Mouse (Mus musculus) hindlimb bud, embryonic 11.5 days (tissue): ENCODE data around the gene Prss48.

Source experiments
- DNase-seq: peaks from one replicate; pipeline ENCODE4 v3.0.0-alpha.2; 2012; ENCODE audit warnings: low read depth, low spot score; ENCODE audit errors: extremely low spot score

The Prss48 gene

DNA sequence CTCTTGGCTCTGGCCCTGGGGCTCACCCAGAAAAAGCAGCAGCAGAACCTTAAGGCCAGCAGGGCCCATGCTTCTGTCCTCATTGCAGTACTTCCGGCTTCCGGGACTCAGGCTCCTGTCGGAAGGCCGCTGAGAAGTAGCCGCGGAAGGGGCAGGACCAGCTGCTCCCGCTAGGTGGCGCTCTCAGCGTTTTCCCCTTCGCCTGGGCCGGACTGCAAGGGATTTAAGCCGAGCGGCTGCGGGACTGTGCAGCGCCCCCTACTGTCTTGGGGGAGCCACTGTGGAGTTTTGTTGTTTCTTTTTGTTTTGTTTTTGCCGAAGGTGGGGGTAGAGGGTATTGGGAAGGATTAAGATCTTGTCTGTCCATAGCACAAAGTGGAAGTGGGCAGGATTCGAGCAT is at the start of gene Prss48:
Gene Prss48, minus strand, starts transcription at position 69 of the 400 bp plus-strand sequence.
- DNase-seq, result no peak

DNA sequence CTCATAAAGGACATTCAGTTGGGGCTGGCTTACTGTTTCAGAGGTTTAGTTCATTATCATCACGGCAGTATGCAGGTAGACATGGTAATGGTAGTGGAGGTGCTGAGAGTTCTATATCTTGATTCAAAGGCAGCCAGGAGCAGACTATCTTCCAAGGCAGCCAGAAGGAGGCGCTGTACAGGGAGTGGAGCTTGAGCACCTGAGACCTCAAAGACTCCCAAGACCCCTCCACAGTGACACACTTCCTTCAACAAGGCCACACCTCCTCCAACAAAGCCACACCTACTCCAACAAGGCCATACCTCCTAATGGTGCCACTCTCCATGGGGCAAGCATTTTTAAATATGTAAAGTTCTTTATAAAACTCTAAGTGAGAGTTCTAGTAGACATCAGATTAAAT is 46.8 kb upstream of the Prss48 start:
- no peak for DNase-seq

DNA sequence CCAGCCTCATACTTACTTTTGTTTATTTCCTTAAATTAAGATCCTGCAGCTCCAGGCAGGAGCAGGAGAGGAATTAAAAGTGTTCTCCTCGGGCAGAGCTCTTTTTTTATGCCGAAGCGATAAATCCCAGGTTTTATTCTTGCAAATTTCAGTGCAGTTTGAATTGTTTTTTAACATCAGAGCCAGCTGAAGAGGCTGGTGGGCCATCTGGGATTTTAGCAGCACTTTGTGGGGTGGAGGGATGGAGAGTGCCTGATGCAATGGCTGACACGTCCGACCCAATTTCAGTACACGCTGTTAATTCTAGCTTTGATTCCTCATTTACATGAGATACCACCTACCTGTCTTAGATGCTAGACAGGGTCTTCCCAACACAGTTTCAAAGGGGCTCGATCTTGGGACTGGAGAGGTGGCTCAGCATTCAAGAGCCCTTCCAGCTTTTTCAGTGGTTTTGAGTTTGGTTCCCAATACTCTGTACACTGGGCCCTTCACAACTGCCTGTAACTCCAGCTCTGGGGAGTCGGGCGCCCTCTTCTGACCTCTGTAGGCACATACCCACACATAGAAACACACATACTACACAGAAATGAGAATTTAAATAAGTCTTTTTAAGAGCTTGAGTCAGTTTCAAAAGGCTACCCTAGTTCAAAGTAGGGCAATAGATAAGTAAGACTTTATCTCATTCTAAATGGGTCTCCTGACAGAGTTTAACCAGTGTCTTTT is 45.6 kb upstream of the Prss48 start:
- DNase-seq, result no peak

DNA sequence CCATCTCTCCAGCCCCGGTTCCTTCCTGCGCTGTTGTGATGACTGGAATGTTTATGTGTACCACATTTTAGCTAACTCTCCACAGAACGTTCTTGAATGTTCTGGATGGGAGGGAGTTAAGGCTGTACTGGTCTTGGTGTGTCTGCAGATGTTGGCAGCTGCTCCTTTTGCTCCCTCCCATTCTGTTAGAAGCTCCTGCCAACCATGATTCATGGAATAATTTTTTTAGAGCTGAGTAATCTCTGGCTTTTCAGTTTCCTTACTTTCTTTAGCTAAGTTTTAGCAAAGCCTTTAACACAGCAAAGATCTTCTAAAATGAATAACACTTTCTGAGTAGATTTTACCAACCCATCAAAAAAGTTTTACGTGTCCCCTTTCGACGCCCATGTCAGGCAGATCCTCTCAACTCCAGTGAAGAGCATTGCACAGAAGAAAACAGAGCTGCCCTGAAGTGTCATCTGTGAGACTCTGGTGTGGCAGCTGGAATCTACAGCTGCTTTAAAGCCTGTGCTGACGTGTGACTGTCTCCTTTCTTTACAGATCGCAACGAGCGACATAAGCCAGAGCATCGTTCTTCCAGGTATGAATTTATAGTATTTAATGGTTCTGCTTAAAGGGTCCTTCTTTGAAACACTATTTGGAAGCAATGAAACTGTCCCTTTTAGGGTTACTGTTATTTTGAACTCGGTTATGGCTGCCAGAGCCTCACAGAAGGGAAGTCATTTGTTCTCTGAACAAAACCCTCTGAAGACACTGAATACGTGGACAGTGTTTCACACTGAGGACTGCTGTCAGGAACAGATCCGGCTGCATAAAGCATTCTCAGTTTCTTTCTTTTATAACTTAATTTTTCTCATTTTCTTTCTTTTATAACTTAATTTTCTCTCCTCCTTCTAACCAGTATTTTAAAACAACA is 38.3 kb upstream of the Prss48 start:
- DNase-seq, result no peak

DNA sequence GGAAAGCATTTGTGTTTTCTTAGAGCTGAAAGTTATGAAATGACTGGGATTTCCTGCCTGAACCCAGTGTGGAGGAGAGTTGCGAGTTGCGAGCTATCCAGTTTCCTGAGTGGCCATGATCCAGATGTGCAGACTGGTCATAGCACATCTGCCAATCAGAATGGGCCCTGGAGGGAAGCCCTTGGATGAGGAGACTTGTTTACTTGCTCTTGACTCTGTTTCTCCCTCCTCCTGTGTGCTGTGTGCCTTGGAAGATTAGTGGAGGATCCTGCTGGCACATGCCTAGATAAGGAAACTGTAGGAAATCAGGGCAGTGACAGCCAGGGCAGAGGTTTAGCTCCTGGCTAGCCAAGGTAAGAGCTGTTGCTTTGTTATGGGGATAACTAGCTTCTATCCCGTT is 36.4 kb upstream of the Prss48 start:
- DNase-seq, result no peak

DNA sequence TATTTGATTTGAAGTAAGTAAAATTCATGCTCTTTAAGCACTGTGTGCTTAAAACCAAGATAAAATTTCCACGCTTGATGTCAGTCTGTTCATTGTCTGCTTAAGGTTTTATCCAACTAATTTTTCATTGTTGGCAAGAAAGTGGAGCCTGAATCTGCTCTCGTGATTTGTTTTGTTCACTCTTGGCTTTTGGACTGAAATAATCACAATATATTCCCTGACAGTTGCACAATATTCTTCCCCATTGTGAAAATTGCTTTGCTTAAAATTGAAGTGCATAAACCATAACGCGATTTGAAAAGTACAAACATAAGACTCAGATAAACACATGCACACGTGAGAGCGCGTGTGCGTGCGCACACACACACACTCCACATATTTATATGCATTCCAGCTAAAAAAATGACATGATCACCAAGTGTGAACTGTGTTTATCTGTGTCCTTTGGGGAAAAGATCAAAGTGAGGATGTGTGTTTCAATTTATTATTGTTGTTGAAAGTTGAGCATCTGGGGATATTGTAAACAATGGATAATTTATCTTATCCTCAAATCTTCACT is 35.7 kb upstream of the Prss48 start:
- DNase-seq, result no peak

DNA sequence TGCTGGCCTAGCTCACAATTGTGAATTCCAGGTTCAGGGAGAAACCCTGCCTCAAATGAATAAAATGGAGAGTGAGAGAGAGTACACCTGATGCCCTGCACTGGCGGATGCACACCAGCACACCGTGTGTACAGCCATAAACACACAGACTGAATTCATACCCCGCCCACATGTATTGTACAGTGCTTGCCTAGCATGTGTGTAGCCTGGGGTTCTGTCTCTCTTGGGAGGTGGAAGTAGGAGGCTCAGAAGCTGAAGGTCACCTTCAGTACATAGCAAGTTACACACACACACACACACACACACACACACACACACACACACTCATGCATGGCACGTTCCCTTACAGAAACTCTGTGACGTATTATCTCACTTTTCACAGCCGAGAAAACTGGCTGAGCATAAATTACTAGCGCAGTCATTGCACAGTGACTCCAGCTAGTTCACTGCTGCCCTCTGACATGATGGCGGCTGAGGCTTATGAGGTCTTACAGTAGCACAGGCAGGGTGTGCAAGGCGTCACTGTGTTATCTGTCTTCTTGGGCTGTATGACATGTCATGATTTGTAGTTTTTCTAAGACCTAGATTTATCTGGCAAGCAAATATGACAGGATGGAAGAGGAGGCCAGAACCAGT is 31.3 kb upstream of the Prss48 start:
- DNase-seq, result no peak

DNA sequence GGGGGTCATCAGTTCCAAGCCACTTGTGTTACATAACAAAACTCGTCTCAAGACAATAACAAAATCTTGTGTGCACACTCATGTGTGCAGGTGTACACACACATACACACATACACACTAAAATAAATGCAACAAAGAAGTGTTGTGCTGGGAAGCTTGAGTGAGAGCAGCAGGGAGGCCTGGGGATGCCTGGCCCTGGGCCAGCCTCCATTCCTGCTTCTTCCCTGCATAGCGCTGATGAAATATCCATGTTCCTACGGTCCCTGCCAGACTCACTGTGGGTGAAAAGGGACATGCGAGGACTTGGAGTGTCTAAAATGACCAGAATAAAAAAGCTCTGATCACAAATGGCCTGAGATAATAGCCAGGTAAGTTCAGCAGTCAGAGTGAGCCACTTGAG is 28.3 kb upstream of the Prss48 start:
- DNase-seq, result no peak

DNA sequence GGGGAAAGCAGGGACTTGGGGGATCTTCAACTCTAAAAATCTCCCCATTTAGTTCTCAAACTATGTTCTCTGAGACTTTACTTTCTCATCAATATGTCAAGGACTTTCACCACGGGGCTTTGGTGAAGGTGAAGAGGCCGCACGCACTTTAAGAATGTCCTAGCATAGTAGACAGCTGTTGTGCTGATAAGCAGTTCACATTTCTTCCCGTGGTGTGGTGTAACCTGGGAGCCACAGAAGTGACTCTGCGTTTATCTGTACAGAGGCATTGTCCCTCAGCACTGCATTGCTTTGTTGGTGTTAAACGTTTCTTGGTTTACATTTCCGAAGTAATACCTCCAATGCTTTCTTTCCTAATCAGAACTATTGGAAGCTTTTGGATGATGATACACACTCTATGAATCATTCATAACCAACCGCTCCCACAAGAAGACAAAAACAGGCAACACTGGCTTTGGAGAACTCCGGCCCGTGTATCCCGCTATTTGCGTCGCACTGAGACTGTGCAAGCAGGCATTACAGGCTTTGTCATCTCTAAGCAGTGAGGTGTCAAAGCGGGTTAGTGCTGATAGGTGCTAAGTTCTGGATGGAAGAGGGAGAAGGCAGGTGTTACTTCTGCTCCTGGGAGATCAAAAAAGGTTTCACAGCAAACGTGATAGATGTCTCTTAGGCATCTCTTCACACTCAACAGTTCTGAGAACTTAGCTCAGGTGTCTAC is 26.5 kb upstream of the Prss48 start:
- DNase-seq, result no peak

DNA sequence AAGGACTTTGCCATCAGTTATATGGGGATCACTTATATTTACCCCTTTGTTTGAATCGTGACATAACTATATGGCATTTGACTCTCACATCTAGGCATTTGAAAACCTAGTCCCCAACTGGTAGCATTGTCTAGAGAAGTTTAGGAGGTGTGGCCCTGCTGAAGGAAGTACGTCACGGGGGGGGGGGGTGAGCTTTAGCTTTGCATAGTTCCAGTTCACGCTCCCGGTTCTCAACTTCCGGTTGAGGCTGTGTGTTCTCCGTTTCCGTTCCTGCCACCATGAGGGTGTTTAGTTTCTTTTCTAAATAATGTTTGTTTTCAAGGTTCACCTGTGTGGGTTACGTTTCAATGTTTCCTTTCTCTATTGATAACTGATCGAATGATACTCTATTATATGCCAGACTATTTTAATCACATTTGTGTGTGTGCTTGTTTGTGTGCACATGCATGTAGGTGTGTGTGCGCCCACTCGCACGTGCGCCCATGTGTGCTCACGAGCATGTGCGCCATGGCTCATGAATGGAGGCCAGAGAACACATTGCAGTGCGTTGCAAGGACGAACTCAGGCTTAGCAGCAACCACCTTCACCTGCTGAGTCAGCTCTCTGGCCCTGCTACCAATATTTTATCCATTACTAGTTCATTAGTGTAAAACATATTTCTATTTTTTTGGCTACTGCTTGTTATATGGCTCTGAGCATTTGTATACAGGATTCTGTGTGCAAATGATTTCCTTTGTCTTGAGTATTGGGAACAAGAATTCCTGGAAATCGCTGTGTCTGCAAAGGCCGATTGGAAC is 23.2 kb upstream of the Prss48 start:
- DNase-seq, result no peak

DNA sequence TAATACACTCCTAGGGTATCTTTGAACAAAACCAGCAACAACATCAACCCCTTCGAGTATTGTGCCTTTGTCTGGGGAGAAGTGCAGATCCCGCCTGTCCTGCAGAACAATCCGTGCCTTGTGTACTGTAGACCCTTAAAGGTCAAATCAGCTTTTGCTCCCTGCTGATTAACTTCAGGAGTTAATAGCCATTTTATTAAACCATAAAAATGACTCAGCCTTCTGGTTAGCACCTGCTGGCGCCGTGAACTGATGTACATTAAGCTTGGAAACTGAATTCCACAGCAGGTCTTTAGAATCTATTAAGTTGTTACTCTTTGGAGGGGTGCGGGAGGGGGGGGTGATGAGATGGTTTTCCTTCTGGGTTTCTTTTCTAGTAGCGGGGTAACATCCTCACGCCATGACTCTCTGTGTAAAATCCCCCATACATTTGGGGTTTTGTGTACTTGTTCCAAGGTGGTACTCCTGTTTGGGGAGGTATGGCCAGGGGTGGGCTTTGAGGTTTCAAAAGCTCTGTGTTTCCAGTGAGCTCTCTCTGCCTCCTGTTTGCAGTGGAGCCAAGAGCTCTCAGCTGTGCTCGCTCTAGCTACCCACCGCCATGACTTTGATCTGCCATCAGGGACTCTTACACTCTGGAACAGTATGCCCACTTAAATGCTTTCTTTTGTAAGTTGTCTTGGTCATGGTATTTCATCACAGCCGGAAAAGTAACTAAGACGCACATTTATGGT is 21.9 kb upstream of the Prss48 start:
- peak; percentile 33 for DNase-seq

DNA sequence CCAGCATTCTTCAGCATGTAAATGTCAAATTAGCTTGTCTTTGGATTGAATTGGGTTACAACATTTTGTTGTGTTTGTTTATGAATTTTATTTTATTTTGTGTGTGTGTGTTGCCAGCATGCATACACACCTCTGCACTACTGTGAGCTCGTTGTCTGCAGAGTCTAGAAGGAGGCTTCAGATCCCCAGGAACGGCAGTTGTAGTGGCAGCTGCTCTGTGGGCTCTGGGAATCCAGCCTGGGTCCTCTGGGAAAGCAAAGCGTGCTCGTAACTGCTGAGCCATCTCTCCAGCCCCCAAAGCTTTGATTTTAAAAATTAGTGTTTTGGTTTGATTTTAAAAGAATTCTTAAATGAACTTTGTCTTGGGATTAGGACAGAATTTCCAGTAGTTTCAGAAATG is 19.4 kb upstream of the Prss48 start:
- DNase-seq, result no peak

DNA sequence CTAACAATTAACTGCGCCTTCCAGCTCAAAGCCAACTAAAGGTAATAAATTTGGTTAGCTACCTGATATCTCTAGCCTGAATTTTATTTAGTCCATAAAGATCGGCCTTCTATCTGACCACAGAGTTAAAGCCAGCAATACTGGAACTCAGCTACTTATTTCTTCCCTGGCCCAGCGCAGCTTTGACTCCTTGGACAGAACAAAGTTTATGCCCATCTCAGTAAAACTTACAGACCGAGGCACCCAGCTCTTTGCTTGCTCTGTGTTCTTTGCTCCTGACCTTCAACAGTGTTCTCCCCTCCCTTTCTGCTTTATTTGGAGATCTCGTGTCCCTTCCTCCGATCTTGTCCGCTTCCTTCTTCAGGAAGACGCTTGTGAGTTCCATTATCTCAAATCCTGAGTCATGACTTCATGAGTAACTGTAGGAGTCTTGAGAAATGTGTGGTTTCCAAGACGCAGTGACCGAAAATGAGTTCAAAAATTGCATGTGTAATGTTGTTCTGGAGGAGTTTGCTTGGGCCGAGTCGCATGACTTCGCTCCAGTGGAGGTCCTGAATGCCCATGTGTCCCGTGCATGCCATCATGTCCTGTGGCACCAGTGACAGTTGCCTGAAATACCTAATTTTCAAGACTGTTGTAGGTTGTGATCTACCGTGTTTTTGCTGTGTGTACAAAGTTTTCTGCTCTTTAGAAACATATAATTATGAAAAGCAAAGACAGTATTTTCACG is 18.8 kb upstream of the Prss48 start:
- no peak for DNase-seq

DNA sequence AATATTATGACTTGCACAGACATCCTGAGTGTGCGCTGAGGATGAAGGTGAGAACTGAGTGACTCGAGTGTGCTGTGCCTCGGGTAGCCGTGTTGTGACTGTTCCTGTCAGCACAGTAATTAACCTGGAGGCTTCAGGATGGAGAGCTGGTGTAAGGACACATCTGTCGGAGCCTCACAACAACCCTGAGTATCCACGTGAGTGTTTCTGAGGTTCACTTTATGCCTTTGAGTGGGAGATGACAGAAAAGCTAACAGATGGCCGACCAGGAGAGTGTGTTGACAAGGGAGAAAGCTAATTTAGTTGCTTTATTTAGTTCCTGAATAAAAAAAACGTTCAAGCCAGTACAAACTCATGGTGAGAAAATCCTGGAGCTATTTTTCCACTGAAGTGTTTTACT is 15.2 kb upstream of the Prss48 start:
- DNase-seq, result no peak

DNA sequence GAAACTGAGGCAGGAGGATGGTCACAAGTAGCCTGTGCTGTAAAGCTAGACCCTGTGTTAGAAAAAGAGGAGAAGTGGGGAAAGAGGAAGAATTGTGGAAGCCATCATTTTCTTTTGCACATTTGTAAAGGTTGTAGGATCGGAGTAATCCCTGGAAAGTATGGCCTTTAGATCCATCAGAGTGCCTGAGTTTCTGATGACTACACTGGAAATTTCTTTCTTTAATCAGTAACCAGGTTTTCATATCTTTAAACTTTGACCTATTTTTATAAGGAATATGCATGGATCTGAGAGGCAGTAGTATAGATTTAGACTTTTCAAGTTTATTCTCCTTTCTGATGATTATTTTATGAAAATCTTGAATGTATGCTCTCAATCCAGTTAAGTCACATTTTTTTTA is 14.7 kb upstream of the Prss48 start:
- no peak for DNase-seq

DNA sequence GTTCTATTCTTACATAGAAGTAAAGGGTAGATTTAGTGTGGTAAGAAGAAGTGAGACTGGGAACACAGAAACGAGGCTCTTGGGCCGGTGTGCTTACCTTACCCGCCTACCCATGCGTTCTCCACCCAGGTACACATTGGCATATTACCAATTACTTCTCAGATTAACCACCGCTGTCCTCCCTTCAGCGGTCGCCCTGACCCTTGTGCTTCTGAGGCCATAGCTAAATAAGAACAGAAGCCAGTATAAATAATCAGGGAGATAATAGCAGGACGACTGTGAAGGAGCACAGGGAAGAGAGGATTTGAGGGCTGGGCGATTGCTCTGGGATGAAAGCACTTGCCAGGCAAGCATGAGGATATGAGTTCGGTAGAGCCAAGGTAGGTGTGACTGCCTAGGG is 11.5 kb upstream of the Prss48 start:
- no peak for DNase-seq

DNA sequence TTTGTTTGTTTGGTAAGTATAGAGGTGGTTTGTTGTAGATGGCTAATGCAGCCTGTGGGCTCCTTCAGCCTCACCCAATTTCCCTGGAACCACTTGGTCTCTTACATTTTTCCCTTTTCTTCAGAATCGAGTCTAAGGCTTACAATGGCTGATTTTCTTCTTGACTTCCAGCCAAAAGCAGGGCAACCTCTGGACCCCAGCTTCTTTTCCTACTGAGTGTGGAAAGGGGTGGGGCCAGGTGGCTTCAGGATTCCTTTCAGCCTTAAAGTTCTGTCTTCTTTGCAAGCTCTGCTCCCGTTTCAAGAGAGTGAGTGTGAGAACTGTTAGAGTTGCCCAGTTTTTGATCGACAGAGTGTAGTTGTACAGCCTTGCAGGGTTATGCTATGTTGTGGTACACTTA is 9.5 kb upstream of the Prss48 start:
- no peak for DNase-seq

DNA sequence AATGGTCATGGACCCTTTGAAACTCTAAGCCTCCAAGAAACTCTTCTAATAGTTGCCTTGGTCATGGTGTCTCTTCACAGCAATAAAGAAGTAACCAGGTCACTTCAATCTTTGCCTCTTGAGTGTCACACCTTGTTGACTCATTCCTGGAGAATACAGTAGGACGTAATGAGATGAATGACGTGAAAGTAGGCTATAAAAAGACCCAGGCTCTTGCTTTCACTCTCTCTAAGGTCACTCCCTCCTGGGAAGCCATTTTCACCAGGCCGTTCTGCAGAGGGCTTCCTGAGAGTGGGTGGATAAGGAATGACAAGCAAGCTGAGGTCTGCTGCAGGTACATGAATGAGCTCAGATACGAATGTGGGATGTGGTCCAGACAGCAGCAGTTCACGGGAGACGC is 9.1 kb upstream of the Prss48 start:
- DNase-seq, result no peak

DNA sequence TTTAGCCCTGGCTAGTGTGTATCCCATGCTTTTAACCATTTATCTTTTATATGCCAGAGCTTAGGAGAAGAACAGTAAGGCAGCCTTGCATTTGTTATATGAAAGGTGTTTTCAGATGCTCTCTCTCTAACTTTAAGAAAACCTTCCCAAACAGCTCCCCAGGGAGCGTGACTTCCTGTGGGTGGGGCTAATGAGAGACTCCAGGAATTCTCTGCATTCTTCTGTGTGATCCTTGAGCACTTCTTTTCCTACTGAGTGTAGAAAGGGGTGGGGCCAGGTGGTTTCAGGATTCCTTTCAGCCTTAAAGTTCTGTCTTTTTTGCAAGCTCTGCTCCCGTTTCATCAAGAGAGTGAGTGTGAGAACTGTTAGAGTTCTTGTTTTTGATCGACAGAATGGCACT is 8.3 kb upstream of the Prss48 start:
- no peak for DNase-seq
